Mouse (Mus musculus) embryonic facial prominence, embryonic 14.5 days (tissue): Measurements from ENCODE around the gene Gm45717. TPM values are rescaled to one million over a fixed set of nuclear protein-coding genes. Genes with fewer than 3 reads are reported as not detected.
"Not testable (repeated sequence)": the region's sequence is repeated elsewhere in the genome, so short reads cannot be mapped to it uniquely, and the experiment has no call there.

Experiments used
- ATAC-seq: fragments of 200-750 bp; cut with Nextera tagmentation; 2 replicates; pipeline ENCODE4 v1.8.0; 2017; ENCODE audit warnings: low read depth, moderate number of reproducible peaks, moderate TSS enrichment
- DNase-seq: peaks from one replicate; pipeline ENCODE4 v3.0.0-alpha.2; 2015; ENCODE audit warnings: low spot score
- H3K27ac ChIP-seq: fragments of 300-500 bp; sonication (generic); replicated peaks from 2 replicates; pipeline ENCODE4 v1.5.1; 2014; ENCODE audit warnings: low read depth, mild to moderate bottlenecking, low read length, moderate library complexity
- H3K27me3 ChIP-seq: fragments of 300-500 bp; sonication (generic); replicated peaks from 2 replicates; pipeline ENCODE4 v1.6.1; 2014; ENCODE audit warnings: low read length; ENCODE audit not compliant: control insufficient read depth, insufficient read depth
- H3K36me3 ChIP-seq: fragments of 300-500 bp; sonication (generic); 2 replicates; pipeline ENCODE4 v1.6.1; 2014; ENCODE audit warnings: low read length, mixed read lengths; ENCODE audit not compliant: control insufficient read depth, insufficient read depth
- H3K4me1 ChIP-seq: fragments of 300-500 bp; sonication (generic); 2 replicates; pipeline ENCODE4 v1.6.1; 2014; ENCODE audit warnings: antibody characterized with exemption, low read length; ENCODE audit not compliant: control insufficient read depth, insufficient read depth
- H3K4me2 ChIP-seq: fragments of 300-500 bp; sonication (generic); 2 replicates; pipeline ENCODE4 v1.6.1; 2014; ENCODE audit warnings: low read depth, mild to moderate bottlenecking, low read length, moderate library complexity, mixed read lengths
- H3K4me3 ChIP-seq: fragments of 300-500 bp; sonication (generic); 2 replicates; pipeline ENCODE4 v1.5.1; 2014; ENCODE audit warnings: low read depth, mild to moderate bottlenecking, low read length
- H3K9ac ChIP-seq: fragments of 300-500 bp; sonication (generic); 2 replicates; pipeline ENCODE4 v1.6.1; 2014; ENCODE audit warnings: low read depth, mild to moderate bottlenecking, low read length, moderate library complexity, mixed read lengths
- H3K9me3 ChIP-seq: fragments of 300-500 bp; sonication (generic); 2 replicates; pipeline ENCODE4 v1.6.1; 2016; ENCODE audit warnings: low read length; ENCODE audit not compliant: control insufficient read depth
- WGBS: fragments of 180-500 bp; shearing (Covaris S2); extraction: QIAGEN DNeasy Blood & Tissue Kit; methylation state at CpG from one replicate; pipeline ENCODE4 v1.1.7; 2014; 5-methylcytosine and 5-hydroxymethylcytosine counted together
- polyA plus RNA-seq: library from polyadenylated mRNA; unstranded; fragments of >200 nt; fragmentation: Nextera tagmentation; extraction: Ambion mirVana; gene quantifications from 2 replicates; pipeline ENCODE4 v1.2.1, GENCODE M21; 2014

The Gm45717 gene
- polyA plus RNA-seq, 1 experiment from 2014 or later: not detected

DNA sequence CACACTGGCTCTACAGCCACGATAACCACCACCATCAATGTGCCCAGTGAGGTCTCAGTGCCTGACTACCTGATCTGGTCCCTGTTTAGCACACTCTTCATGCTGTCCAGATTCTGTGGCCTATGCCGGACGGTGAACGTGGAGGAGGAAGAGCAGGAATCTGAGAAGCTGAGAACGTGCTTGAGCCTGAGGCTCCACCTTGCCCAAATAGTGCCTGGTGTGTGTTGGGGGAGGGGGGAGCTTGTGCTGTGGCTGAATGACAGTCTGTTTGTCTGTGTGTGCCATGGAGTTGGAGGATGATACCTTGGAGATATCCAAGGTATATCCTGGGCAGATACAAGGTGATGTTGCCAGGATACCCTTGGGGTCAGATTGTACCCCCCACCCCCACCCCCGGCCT lies 34.4 kb upstream of the Gm45717 start:
- Histone ChIP-seq H3K27me3 (no peaks in the 10 kb centered on the region), H3K4me2 (no peak overlapping the region), H3K27ac (no peak overlapping the region), H3K36me3 (no peaks in the 10 kb centered on the region), H3K9ac (no peak overlapping the region), H3K4me3 (no peak overlapping the region), H3K9me3 (no peaks in the 10 kb centered on the region), H3K4me1 (no peaks in the 10 kb centered on the region)
- WGBS: 54% methylated on average over 6 of the region's 6 CpGs
- ATAC-seq (no peak), DNase-seq (no peak)

DNA sequence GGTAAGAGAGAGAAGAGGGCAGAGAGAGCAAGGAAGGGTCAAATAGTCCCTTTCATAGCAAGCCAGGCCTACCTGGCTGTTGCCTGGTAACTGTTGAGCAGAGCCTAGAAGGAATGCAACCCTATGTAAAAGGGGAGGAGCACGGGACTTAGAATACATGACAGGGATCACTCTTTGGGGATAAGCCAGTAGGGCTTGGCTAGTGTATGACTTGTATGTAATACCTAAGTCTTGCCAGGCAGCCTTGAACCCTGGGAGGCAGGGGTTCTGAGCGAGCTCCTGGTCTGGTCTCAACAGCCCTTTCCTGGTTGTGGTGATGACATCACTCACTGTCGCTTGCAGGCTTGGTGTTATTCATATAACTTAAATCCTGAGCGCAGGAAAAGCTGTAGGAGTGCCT lies 33.3 kb upstream of the Gm45717 start:
- DNase-seq: no peak
- no peak overlapping the region for H3K27ac ChIP-seq
- no peak overlapping the region for H3K9ac ChIP-seq
- no peak overlapping the region for H3K4me3 ChIP-seq
- no peaks in the 10 kb centered on the region for H3K36me3 ChIP-seq
- ATAC-seq: no peak
- H3K4me2 ChIP-seq: no peak overlapping the region
- H3K4me1 ChIP-seq: no peaks in the 10 kb centered on the region
- 76% methylated on average over 4 of the region's 4 CpGs for WGBS
- no peaks in the 10 kb centered on the region for H3K27me3 ChIP-seq
- no peaks in the 10 kb centered on the region for H3K9me3 ChIP-seq

- ATAC-seq: no peak
- 68% methylated on average over 17 of the region's 17 CpGs for WGBS
- H3K27me3 ChIP-seq: no peaks in the 10 kb centered on the region
- no peaks in the 10 kb centered on the region for H3K36me3 ChIP-seq
- no peaks in the 10 kb centered on the region for H3K4me1 ChIP-seq
- peak; percentile 47 for DNase-seq
- H3K4me3 ChIP-seq: no peak overlapping the region
- no peak overlapping the region for H3K4me2 ChIP-seq
- no peaks in the 10 kb centered on the region for H3K9me3 ChIP-seq
- H3K9ac ChIP-seq: no peak overlapping the region
- H3K27ac ChIP-seq: no peak overlapping the region
Measured at GRCm38 (mm10) chr7:140987182-140988138, 31.7 kb upstream of the Gm45717 start.

DNA sequence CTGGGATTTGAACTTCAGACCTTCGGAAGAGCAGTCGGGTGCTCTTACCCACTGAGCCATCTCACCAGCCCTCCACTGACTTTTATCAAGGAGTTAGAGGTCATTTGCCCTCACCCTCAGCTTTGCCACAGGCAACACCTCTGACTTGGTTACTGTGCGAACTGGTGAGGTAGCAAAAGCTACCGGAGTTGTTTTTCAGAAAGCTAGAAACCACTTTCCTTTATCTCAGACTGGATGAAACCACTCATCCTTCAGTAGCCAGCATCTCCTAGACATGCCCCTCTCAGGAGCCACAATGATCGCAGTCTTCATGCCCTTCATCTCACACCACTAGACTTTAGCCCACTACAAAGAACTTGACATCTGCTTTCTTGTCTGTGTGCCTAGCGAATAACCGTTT lies 27.2 kb upstream of the Gm45717 start:
- DNase-seq: no peak
- Histone ChIP-seq H3K4me2 (no peak overlapping the region), H3K36me3 (no peaks in the 10 kb centered on the region), H3K4me1 (no peaks in the 10 kb centered on the region), H3K9ac (no peak overlapping the region), H3K4me3 (no peak overlapping the region), H3K9me3 (no peaks in the 10 kb centered on the region), H3K27me3 (no peaks in the 10 kb centered on the region), H3K27ac (no peak overlapping the region)
- WGBS: 88% methylated on average over 7 of the region's 7 CpGs
- no peak for ATAC-seq

- H3K9ac ChIP-seq: no peak overlapping the region
- H3K27me3 ChIP-seq: no peaks in the 10 kb centered on the region
- H3K4me1 ChIP-seq: no peaks in the 10 kb centered on the region
- no peak for DNase-seq
- no peak for ATAC-seq
- no peak overlapping the region for H3K4me2 ChIP-seq
- H3K36me3 ChIP-seq: no peaks in the 10 kb centered on the region
- H3K9me3 ChIP-seq: no peaks in the 10 kb centered on the region
- WGBS: 87% methylated on average over 8 of the region's 8 CpGs
- no peak overlapping the region for H3K27ac ChIP-seq
- H3K4me3 ChIP-seq: no peak overlapping the region
Measured at GRCm38 (mm10) chr7:140981704-140982103, 26.0 kb upstream of the Gm45717 start.

DNA sequence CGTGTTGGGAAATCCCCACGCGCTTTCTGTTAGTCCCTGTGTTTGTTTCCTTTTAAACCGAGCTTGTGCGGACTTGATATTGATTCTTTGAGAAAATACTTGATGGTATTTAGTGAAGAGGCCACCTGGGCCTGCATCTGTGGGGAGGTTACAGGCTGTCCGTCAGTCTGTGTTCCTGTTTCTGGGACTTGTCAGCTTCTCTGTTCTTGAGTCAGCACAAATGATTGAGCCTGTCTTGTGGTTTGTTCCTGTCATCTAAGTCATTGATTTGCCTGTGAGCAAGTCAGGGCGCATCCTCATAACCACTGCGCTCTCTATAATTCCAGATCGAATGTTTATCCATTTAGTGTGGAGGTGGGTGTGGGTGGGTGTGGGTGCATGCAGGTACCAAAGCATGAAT lies 21.0 kb upstream of the Gm45717 start:
- not testable (repeated sequence) for H3K9me3 ChIP-seq, DNase-seq, H3K9ac ChIP-seq, H3K36me3 ChIP-seq, H3K27me3 ChIP-seq, ATAC-seq, H3K4me2 ChIP-seq, H3K4me3 ChIP-seq, H3K27ac ChIP-seq
- 79% methylated on average over 9 of the region's 9 CpGs for WGBS
- H3K4me1 ChIP-seq: peaks cover 23% of the 10 kb centered on the region

- H3K27me3 ChIP-seq: no peaks in the 10 kb centered on the region
- 43% methylated on average over 3 of the region's 3 CpGs for WGBS
- no peak overlapping the region for H3K9ac ChIP-seq
- no peaks in the 10 kb centered on the region for H3K9me3 ChIP-seq
- H3K27ac ChIP-seq: no peak overlapping the region
- H3K4me2 ChIP-seq: no peak overlapping the region
- no peak overlapping the region for H3K4me3 ChIP-seq
- H3K4me1 ChIP-seq: peaks cover 27% of the 10 kb centered on the region
- DNase-seq (no peak), ATAC-seq (no peak)
- no peaks in the 10 kb centered on the region for H3K36me3 ChIP-seq
Measured at GRCm38 (mm10) chr7:140975465-140975864, 19.7 kb upstream of the Gm45717 start.

GRCm38 (mm10) chr7:140974940-140975339 lies 19.2 kb upstream of the Gm45717 start:
- no peaks in the 10 kb centered on the region for H3K36me3 ChIP-seq
- DNase-seq: no peak
- H3K9me3 ChIP-seq: no peaks in the 10 kb centered on the region
- no peak overlapping the region for H3K9ac ChIP-seq
- ATAC-seq: no peak
- no peak overlapping the region for H3K4me2 ChIP-seq
- H3K4me3 ChIP-seq: no peak overlapping the region
- no peaks in the 10 kb centered on the region for H3K27me3 ChIP-seq
- no peak overlapping the region for H3K27ac ChIP-seq
- peaks cover 27% of the 10 kb centered on the region for H3K4me1 ChIP-seq
- WGBS: 23% methylated on average over 8 of the region's 9 CpGs
